Mouse (Mus musculus) thymus, adult 2 months (tissue): ENCODE data around the gene Rgs6.

Experiments used
- CTCF ChIP-seq: fragments of 200-500 bp; IDR thresholded peaks from 2 replicates; pipeline ENCODE4 v1.5.1; 2012; ENCODE audit warnings: mild to moderate bottlenecking, control low read depth, low read length, moderate library complexity, borderline replicate concordance; ENCODE audit not compliant: control insufficient read depth, poor library complexity, insufficient read depth; ENCODE audit errors: extremely low read depth
- POLR2A ChIP-seq: fragments of 200-500 bp; IDR thresholded peaks from 2 replicates; pipeline ENCODE4 v1.6.1; 2012; ENCODE audit warnings: mild to moderate bottlenecking, low read length, control low read depth, moderate library complexity; ENCODE audit not compliant: control insufficient read depth, poor library complexity, insufficient read depth; ENCODE audit errors: extremely low read depth

DNA sequence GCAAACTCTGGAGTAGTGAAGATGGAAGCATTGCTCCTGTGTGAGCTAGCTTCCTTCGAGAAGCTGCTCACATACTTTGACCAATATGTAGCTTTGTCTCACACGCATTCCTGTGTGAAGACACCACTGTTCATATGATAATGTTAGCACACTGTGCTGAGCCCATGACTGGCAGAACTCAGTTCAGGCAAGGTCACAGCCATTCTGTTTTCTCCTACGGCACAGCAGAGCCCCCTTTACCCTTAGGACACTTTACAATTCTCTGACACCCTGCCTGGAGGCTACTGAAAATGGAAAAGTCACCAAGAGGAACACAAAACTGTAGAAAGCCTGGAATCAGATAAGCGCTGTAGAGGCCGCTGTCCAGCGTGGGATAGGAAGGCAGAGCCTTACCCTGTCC lies 478.3 kb downstream of the Rgs6 start:
- TF ChIP-seq POLR2A (no peak), CTCF (no peak)
